Mouse (Mus musculus): ENCODE data around the gene Treml4.

Treml4 gene

GRCm38 (mm10) chr17:48263741-48264362 is at the start of gene Treml4:
TSS of gene Treml4 (plus strand) at chr17:48264295.
- DNase-seq (ENCODE audit: extremely low read depth, insufficient read length, low spot score): no peak

GRCm38 (mm10) chr17:48215429-48215828 is 48.7 kb upstream of the Treml4 start:
- no peak for DNase-seq (ENCODE audit: extremely low read depth, insufficient read length, low spot score)

- DNase-seq (ENCODE audit: extremely low read depth, insufficient read length, low spot score): no peak
Observed at GRCm38 (mm10) chr17:48230680-48231079, 33.4 kb upstream of the Treml4 start.

- DNase-seq (ENCODE audit: extremely low read depth, insufficient read length, low spot score): no peak
Observed at GRCm38 (mm10) chr17:48232518-48232917, 31.6 kb upstream of the Treml4 start, which contains the start of gene Trem1. TSS of gene Trem1 (plus strand) at chr17:48232768.

- no peak for DNase-seq (ENCODE audit: extremely low read depth, insufficient read length, low spot score)
Observed at GRCm38 (mm10) chr17:48233789-48234188, 30.3 kb upstream of the Treml4 start.

- no peak for DNase-seq (ENCODE audit: extremely low read depth, insufficient read length, low spot score)
Observed at GRCm38 (mm10) chr17:48234550-48234949, 29.5 kb upstream of the Treml4 start.

GRCm38 (mm10) chr17:48235773-48236370 is 28.2 kb upstream of the Treml4 start:
- no peak for DNase-seq (ENCODE audit: extremely low read depth, insufficient read length, low spot score)

GRCm38 (mm10) chr17:48237621-48238020 is 26.5 kb upstream of the Treml4 start:
- DNase-seq (ENCODE audit: extremely low read depth, insufficient read length, low spot score): no peak

GRCm38 (mm10) chr17:48247221-48247928 is 16.7 kb upstream of the Treml4 start, which contains the start of gene Trem3:
TSS of gene Trem3 (plus strand) at chr17:48247777.
- no peak for DNase-seq (ENCODE audit: extremely low read depth, insufficient read length, low spot score)

GRCm38 (mm10) chr17:48249039-48249438 is 15.1 kb upstream of the Treml4 start:
- no peak for DNase-seq (ENCODE audit: extremely low read depth, insufficient read length, low spot score)

GRCm38 (mm10) chr17:48249501-48249900 is 14.6 kb upstream of the Treml4 start:
- DNase-seq (ENCODE audit: extremely low read depth, insufficient read length, low spot score): no peak

- DNase-seq (ENCODE audit: extremely low read depth, insufficient read length, low spot score): no peak
Observed at GRCm38 (mm10) chr17:48250631-48251030, 13.5 kb upstream of the Treml4 start.

GRCm38 (mm10) chr17:48256575-48256974 is 7.5 kb upstream of the Treml4 start:
- no peak for DNase-seq (ENCODE audit: extremely low read depth, insufficient read length, low spot score)

GRCm38 (mm10) chr17:48261868-48262267 is 2.2 kb upstream of the Treml4 start:
- DNase-seq (ENCODE audit: extremely low read depth, insufficient read length, low spot score): no peak

GRCm38 (mm10) chr17:48264662-48265061 is 567 bp downstream of the Treml4 start:
- DNase-seq (ENCODE audit: extremely low read depth, insufficient read length, low spot score): no peak

GRCm38 (mm10) chr17:48266138-48266537 is 2.0 kb downstream of the Treml4 start:
- no peak for DNase-seq (ENCODE audit: extremely low read depth, insufficient read length, low spot score)

- no peak for DNase-seq (ENCODE audit: extremely low read depth, insufficient read length, low spot score)
Observed at GRCm38 (mm10) chr17:48266610-48267304, 2.7 kb downstream of the Treml4 start.

- DNase-seq (ENCODE audit: extremely low read depth, insufficient read length, low spot score): no peak
Observed at GRCm38 (mm10) chr17:48267591-48267990, 3.5 kb downstream of the Treml4 start.

- no peak for DNase-seq (ENCODE audit: extremely low read depth, insufficient read length, low spot score)
Observed at GRCm38 (mm10) chr17:48268276-48268675, 4.2 kb downstream of the Treml4 start.

- DNase-seq (ENCODE audit: extremely low read depth, insufficient read length, low spot score): no peak
Observed at GRCm38 (mm10) chr17:48269833-48270232, 5.7 kb downstream of the Treml4 start.

- DNase-seq (ENCODE audit: extremely low read depth, insufficient read length, low spot score): no peak
Observed at GRCm38 (mm10) chr17:48272158-48272557, 8.1 kb downstream of the Treml4 start.
